Mouse (Mus musculus): ENCODE results near the gene Mrps6.
A peak's percentile ranks its signal among the peaks of the same experiment; 100 is the strongest.

DNA sequence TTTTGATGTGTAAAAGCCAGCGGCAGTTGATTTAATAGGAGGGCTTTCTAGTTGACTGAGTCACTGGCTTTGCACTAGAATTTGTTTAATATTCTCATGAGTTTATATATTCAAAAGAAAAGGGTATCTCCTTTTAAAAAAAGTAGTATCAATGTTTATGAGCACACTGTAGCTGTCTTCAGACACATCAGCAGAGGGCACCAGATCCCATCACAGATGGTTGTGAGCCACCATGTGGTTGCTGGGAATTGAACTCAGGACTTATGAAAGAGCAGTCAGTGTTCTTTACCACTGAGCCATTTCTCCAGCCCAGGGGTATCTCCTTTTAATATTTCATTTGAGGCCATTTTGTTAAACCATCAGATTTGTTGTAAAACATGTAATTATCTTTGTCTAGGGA, 4.8 kb downstream of the Mrps6 start:
- TF ChIP-seq CTCF (conservative IDR thresholded peaks at IDR 0.05; ENCODE audit: insufficient read depth, insufficient read length, low read depth, low read length), result 0 out of 2 replicates have a peak, but pooled peaks have one; percentile 3
- no peak for TF ChIP-seq POLR2A (IDR thresholded peaks at IDR 0.05; ENCODE audit: low read depth, low read length)
